Mouse (Mus musculus) lung, postnatal 0 days (tissue): Measurements from ENCODE around the gene Avl9.

Experiments used
- CTCF ChIP-seq: IDR thresholded peaks from 2 replicates; pipeline ENCODE4 v1.5.1; 2016; ENCODE audit warnings: antibody characterized with exemption, mild to moderate bottlenecking
- EP300 ChIP-seq: IDR thresholded peaks from 2 replicates; pipeline ENCODE4 v1.6.1; 2016; ENCODE audit warnings: antibody characterized with exemption, mild to moderate bottlenecking, control low read depth

DNA sequence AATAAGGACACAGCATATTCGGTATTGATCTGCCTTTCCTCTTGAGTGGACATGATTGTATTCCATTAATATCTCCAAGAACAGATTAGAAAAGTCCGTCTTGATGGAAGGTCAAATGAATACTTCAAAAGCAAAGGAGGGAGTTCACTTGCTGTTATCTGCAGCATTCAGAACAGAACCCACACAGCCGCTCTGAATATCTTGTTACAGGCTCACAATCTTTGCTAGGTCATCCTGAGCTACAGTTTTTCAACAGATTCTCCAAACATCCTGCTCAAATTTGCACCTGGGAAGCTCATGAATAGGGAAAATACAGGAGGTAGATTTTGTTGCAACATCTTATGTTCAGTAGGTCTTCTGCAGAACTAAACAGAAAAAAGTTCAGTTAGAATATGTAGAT, 74.6 kb downstream of the Avl9 start:
- TF ChIP-seq CTCF (no peak), EP300 (no peak)
